Mouse (Mus musculus) embryonic facial prominence, embryonic 10.5 days (tissue): ENCODE results near the gene Mast4. TPM values are rescaled to one million over a fixed set of nuclear protein-coding genes. Genes with fewer than 3 reads are reported as not detected.
A peak's percentile ranks its signal among the peaks of the same experiment; 100 is the strongest.

Experiments used
- DNase-seq: peaks from one replicate; pipeline ENCODE4 v3.0.0-alpha.2; 2017; ENCODE audit warnings: low spot score
- H3K27ac ChIP-seq: fragments of 300-500 bp; sonication (generic); replicated peaks from 2 replicates; pipeline ENCODE4 v1.5.1; 2016; ENCODE audit warnings: mild to moderate bottlenecking
- H3K27me3 ChIP-seq: fragments of 300-500 bp; sonication (generic); replicated peaks from 2 replicates; pipeline ENCODE4 v1.6.1; 2016; ENCODE audit warnings: low read depth, mild to moderate bottlenecking; ENCODE audit not compliant: poor library complexity, severe bottlenecking
- H3K36me3 ChIP-seq: fragments of 300-500 bp; sonication (generic); replicated peaks from 2 replicates; pipeline ENCODE4 v1.6.1; 2016; ENCODE audit warnings: mild to moderate bottlenecking, moderate library complexity
- H3K4me1 ChIP-seq: fragments of 300-500 bp; sonication (generic); 2 replicates; pipeline ENCODE4 v1.6.1; 2016
- H3K4me3 ChIP-seq: fragments of 300-500 bp; sonication (generic); 2 replicates; pipeline ENCODE4 v1.5.1; 2016; ENCODE audit warnings: mild to moderate bottlenecking, moderate library complexity
- H3K9me3 ChIP-seq: fragments of 300-500 bp; sonication (generic); 2 replicates; pipeline ENCODE4 v1.6.1; 2016; ENCODE audit warnings: mild to moderate bottlenecking
- WGBS: fragments of 180-500 bp; shearing (Covaris S2); methylation state at CpG from one replicate; pipeline ENCODE4 v1.1.7; 2016; 5-methylcytosine and 5-hydroxymethylcytosine counted together
- polyA plus RNA-seq: library from polyadenylated mRNA; unstranded; fragments of >200 nt; fragmentation: Nextera tagmentation; extraction: Ambion mirVana; gene quantifications from 2 replicates; pipeline ENCODE4 v1.2.1, GENCODE M21; 2016

The Mast4 gene
- polyA plus RNA-seq, 1 experiment from 2014 or later: 23.0 TPM

GRCm38 (mm10) chr13:102779275-102779674 lies 555.0 kb downstream of the Mast4 start:
- no peak overlapping the region for H3K27ac ChIP-seq

GRCm38 (mm10) chr13:102778859-102779258 lies 555.4 kb downstream of the Mast4 start:
- Histone ChIP-seq H3K4me1 (peaks cover 13% of the 10 kb centered on the region), H3K27ac (no peak overlapping the region), H3K4me3 (no peak overlapping the region), H3K9me3 (no peaks in the 10 kb centered on the region), H3K36me3 (peaks cover 61% of the 10 kb centered on the region), H3K27me3 (no peaks in the 10 kb centered on the region)
- DNase-seq: no peak
- 93% methylated on average over 3 of the region's 3 CpGs for WGBS

More at GRCm38 (mm10) chr13:102779275-102779674, 555.0 kb downstream of the Mast4 start:
- no peaks in the 10 kb centered on the region for H3K9me3 ChIP-seq
- H3K27me3 ChIP-seq: no peaks in the 10 kb centered on the region
- no peak overlapping the region for H3K4me3 ChIP-seq
- H3K36me3 ChIP-seq: peaks cover 57% of the 10 kb centered on the region
- WGBS: 91% methylated on average over 3 of the region's 3 CpGs
- no peak for DNase-seq
- H3K4me1 ChIP-seq: peaks cover 10% of the 10 kb centered on the region

GRCm38 (mm10) chr13:102775506-102775905 lies 558.8 kb downstream of the Mast4 start:
- no peaks in the 10 kb centered on the region for H3K9me3 ChIP-seq
- H3K4me3 ChIP-seq: no peak overlapping the region
- 85% methylated on average over 6 of the region's 6 CpGs for WGBS
- DNase-seq: no peak
- H3K4me1 ChIP-seq: peaks cover 16% of the 10 kb centered on the region
- H3K27ac ChIP-seq: no peak overlapping the region
- peaks cover 57% of the 10 kb centered on the region for H3K36me3 ChIP-seq
- H3K27me3 ChIP-seq: no peaks in the 10 kb centered on the region

GRCm38 (mm10) chr13:102774786-102775201 lies 559.5 kb downstream of the Mast4 start:
- H3K4me1 ChIP-seq: peaks cover 17% of the 10 kb centered on the region
- WGBS: 50% methylated on average over 7 of the region's 7 CpGs
- H3K27me3 ChIP-seq: no peaks in the 10 kb centered on the region
- peak overlapping the region; percentile 20 for H3K27ac ChIP-seq
- peak; percentile 65 for DNase-seq
- peaks cover 56% of the 10 kb centered on the region for H3K36me3 ChIP-seq
- H3K9me3 ChIP-seq: no peaks in the 10 kb centered on the region
- H3K4me3 ChIP-seq: no peak overlapping the region

- WGBS: 93% methylated on average over 9 of the region's 9 CpGs
- Histone ChIP-seq H3K4me1 (peaks cover 17% of the 10 kb centered on the region), H3K36me3 (peaks cover 49% of the 10 kb centered on the region), H3K9me3 (no peaks in the 10 kb centered on the region), H3K27me3 (no peaks in the 10 kb centered on the region), H3K4me3 (no peak overlapping the region), H3K27ac (no peak overlapping the region)
- no peak for DNase-seq
These were observed 561.1 kb downstream of the Mast4 start for GRCm38 (mm10) chr13:102773169-102773568.

GRCm38 (mm10) chr13:102770194-102770593 lies 564.1 kb downstream of the Mast4 start:
- no peaks in the 10 kb centered on the region for H3K27me3 ChIP-seq
- H3K36me3 ChIP-seq: peaks cover 68% of the 10 kb centered on the region
- no peaks in the 10 kb centered on the region for H3K9me3 ChIP-seq
- no peak for DNase-seq
- peaks cover 14% of the 10 kb centered on the region for H3K4me1 ChIP-seq
- no peak overlapping the region for H3K4me3 ChIP-seq
- WGBS: 70% methylated on average over 8 of the region's 8 CpGs
- no peak overlapping the region for H3K27ac ChIP-seq

- H3K4me1 ChIP-seq: peaks cover 4% of the 10 kb centered on the region; the same call in 1 of the 2 replicates
- no peak overlapping the region for H3K4me3 ChIP-seq
- H3K27ac ChIP-seq: no peak overlapping the region
- DNase-seq: no peak
- 95% methylated on average over 11 of the region's 11 CpGs for WGBS
- H3K36me3 ChIP-seq: peaks cover 74% of the 10 kb centered on the region
- H3K27me3 ChIP-seq: no peaks in the 10 kb centered on the region
- no peaks in the 10 kb centered on the region for H3K9me3 ChIP-seq
These were observed 565.8 kb downstream of the Mast4 start for GRCm38 (mm10) chr13:102768512-102768911.

GRCm38 (mm10) chr13:102767110-102767509 lies 567.2 kb downstream of the Mast4 start:
- Histone ChIP-seq H3K36me3 (peaks cover 64% of the 10 kb centered on the region), H3K27me3 (no peaks in the 10 kb centered on the region), H3K4me1 (peaks cover 4% of the 10 kb centered on the region; the same call in 1 of the 2 replicates), H3K4me3 (no peak overlapping the region), H3K9me3 (no peaks in the 10 kb centered on the region), H3K27ac (no peak overlapping the region)
- WGBS: 86% methylated on average over 7 of the region's 7 CpGs
- DNase-seq: no peak

GRCm38 (mm10) chr13:102765216-102765615 lies 569.1 kb downstream of the Mast4 start:
- DNase-seq: no peak
- H3K27ac ChIP-seq: no peak overlapping the region
- WGBS: 89% methylated on average over 11 of the region's 11 CpGs
- peaks cover 57% of the 10 kb centered on the region for H3K36me3 ChIP-seq
- no peaks in the 10 kb centered on the region for H3K9me3 ChIP-seq
- H3K4me3 ChIP-seq: no peak overlapping the region
- H3K4me1 ChIP-seq: no peaks in the 10 kb centered on the region
- no peaks in the 10 kb centered on the region for H3K27me3 ChIP-seq

GRCm38 (mm10) chr13:102764218-102764617 lies 570.1 kb downstream of the Mast4 start:
- WGBS: 100% methylated on average over 1 of the region's 1 CpGs
- H3K27ac ChIP-seq: no peak overlapping the region
- H3K27me3 ChIP-seq: no peaks in the 10 kb centered on the region
- no peaks in the 10 kb centered on the region for H3K9me3 ChIP-seq
- H3K4me3 ChIP-seq: no peak overlapping the region
- no peaks in the 10 kb centered on the region for H3K4me1 ChIP-seq
- DNase-seq: no peak
- peaks cover 60% of the 10 kb centered on the region for H3K36me3 ChIP-seq

- Histone ChIP-seq H3K4me3 (no peak overlapping the region), H3K27ac (no peak overlapping the region), H3K36me3 (peaks cover 71% of the 10 kb centered on the region), H3K27me3 (no peaks in the 10 kb centered on the region), H3K9me3 (no peaks in the 10 kb centered on the region), H3K4me1 (no peaks in the 10 kb centered on the region)
- WGBS: 90% methylated on average over 10 of the region's 10 CpGs
- no peak for DNase-seq
These were observed 572.1 kb downstream of the Mast4 start for GRCm38 (mm10) chr13:102762203-102762602.

- peaks cover 73% of the 10 kb centered on the region for H3K36me3 ChIP-seq
- no peaks in the 10 kb centered on the region for H3K27me3 ChIP-seq
- H3K9me3 ChIP-seq: no peaks in the 10 kb centered on the region
- WGBS: 86% methylated on average over 9 of the region's 9 CpGs
- no peaks in the 10 kb centered on the region for H3K4me1 ChIP-seq
- H3K27ac ChIP-seq: no peak overlapping the region
- no peak overlapping the region for H3K4me3 ChIP-seq
- DNase-seq: no peak
These were observed 572.9 kb downstream of the Mast4 start for GRCm38 (mm10) chr13:102761410-102761809.

- Histone ChIP-seq H3K36me3 (peaks cover 74% of the 10 kb centered on the region), H3K27me3 (no peaks in the 10 kb centered on the region), H3K27ac (no peak overlapping the region), H3K4me3 (no peak overlapping the region), H3K4me1 (0 out of 2 replicates have a peak, but pooled peaks cover 3% of the 10 kb centered on the region), H3K9me3 (no peaks in the 10 kb centered on the region)
- WGBS: 92% methylated on average over 6 of the region's 6 CpGs
- DNase-seq: no peak
These were observed 576.3 kb downstream of the Mast4 start for GRCm38 (mm10) chr13:102758021-102758420.
